Mouse (Mus musculus): Measurements from ENCODE around the gene Fam53b. TPM values are rescaled to one million over a fixed set of nuclear protein-coding genes. Genes with fewer than 3 reads are reported as not detected.

The Fam53b gene
- total and polyA plus RNA-seq, 3 experiments: 15.6 to 30.9 (median 22.1) TPM

DNA sequence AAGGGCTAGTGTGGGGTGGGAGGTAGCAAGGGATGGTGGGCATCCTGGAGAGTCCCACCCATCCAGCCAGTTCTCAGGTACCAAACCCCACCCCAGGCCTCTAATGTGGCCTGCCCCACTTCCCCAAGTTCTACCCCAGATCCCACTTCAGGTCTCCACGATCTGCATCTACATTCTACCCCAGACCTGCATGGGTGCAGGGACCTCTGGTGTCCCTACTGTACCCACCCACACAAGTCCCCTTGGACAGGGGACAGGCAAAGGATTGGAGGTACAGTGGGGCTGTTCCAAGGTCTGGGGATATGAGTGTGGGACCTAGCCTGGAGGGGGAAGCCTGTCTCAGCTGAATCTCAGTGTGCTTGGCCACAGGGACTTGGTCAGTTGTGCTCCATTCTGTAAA is 131.9 kb downstream of the Fam53b start:
- Histone ChIP-seq H3K4me1 (ENCODE audit: control insufficient read depth in 1 of 2, insufficient read depth in 2 of 2) (peaks cover 9 to 42% of the 10 kb centered on the region in 2 experiments), H3K9me3 (replicated peaks; ENCODE audit: low read length) (no peaks in the 10 kb centered on the region), H3K9ac (ENCODE audit: insufficient read depth, low read depth) (no peak overlapping the region), H3K27ac (ENCODE audit: insufficient read depth, low read depth) (no peak overlapping the region), H3K79me2 (replicated peaks; ENCODE audit: control insufficient read depth, extremely low read depth, insufficient read depth, poor library complexity, severe bottlenecking) (no peaks in the 10 kb centered on the region), H3K36me3 (replicated peaks in 1 of 2; ENCODE audit: control insufficient read depth in 1 of 2, insufficient read depth in 1 of 2, low read length in 1 of 2) (peaks cover 0 to 6% of the 10 kb centered on the region in 2 experiments), H3K4me2 (ENCODE audit: insufficient read depth, low read depth, poor library complexity, severe bottlenecking) (no peak overlapping the region), H3K27me3 (replicated peaks) (no peaks in the 10 kb centered on the region), H3K4me3 (replicated peaks in 1 of 3; ENCODE audit: low read depth in 2 of 3, low read length in 2 of 3, poor library complexity in 1 of 3) (no peak overlapping the region)
- no peak for TF ChIP-seq BHLHE40 (IDR thresholded peaks at IDR 0.05; ENCODE audit: low read depth, low read length)
- no peak for TF ChIP-seq RAD21 (IDR thresholded peaks at IDR 0.05; ENCODE audit: low read depth, low read length)
- TF ChIP-seq ZC3H11A (IDR thresholded peaks at IDR 0.05; ENCODE audit: low read depth, low read length): no peak
- no peak for TF ChIP-seq TBP (conservative IDR thresholded peaks at IDR 0.05; ENCODE audit: low read depth, low read length)
- no peak for TF ChIP-seq ZNF384 (IDR thresholded peaks at IDR 0.05; ENCODE audit: low read depth, low read length)
- TF ChIP-seq ZKSCAN1 (IDR thresholded peaks at IDR 0.05; ENCODE audit: borderline replicate concordance, low read depth, low read length): no peak
- TF ChIP-seq MAFK (IDR thresholded peaks at IDR 0.05; ENCODE audit: insufficient replicate concordance, low read length): no peak
- no peak for TF ChIP-seq ZMIZ1 (IDR thresholded peaks at IDR 0.05; ENCODE audit: low read depth, low read length)
- TF ChIP-seq MAZ (IDR thresholded peaks at IDR 0.05; ENCODE audit: low read depth, low read length): no peak
- no peak for TF ChIP-seq USF1 (IDR thresholded peaks at IDR 0.05; ENCODE audit: low read depth, low read length)
- TF ChIP-seq IRF4 (IDR thresholded peaks at IDR 0.05; ENCODE audit: low read depth, low read length): no peak
- no peak for DNase-seq (ENCODE audit: extremely low read depth)
- in situ Hi-C loops (cut with MboI; ENCODE audit: low pct_ligation_motif_present, low pct_unique_long_range_greater_than_20kb, low sequenced_read_pairs): no loop called here
- dilution Hi-C loops (cut with MboI; ENCODE audit: extremely low pct_ligation_motif_present, extremely low pct_unique_long_range_greater_than_20kb, low sequenced_read_pairs): no loop called here

DNA sequence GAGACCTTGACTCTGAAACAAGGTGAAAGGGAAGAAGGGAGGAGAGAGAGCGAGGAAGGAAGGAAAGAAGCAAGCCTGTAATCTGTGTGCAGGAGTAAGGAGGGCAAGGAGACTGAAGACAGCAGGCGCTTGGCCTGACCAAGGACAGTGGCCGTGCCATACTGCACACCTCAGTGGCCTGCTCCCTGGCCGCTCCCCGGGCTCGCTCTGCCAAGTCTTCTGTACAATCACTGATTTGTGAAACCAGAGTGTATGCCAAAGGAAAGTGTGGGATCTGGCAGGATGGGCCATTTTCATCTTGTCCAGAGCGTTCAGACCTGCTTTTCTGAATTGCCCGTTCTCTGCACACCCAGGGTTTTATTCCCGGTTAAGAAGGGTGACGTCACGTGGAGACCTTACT is 132.4 kb downstream of the Fam53b start:
- Histone ChIP-seq H3K36me3 (replicated peaks in 1 of 2; ENCODE audit: control insufficient read depth in 1 of 2, insufficient read depth in 1 of 2, low read length in 1 of 2) (peaks cover 0 to 6% of the 10 kb centered on the region in 2 experiments), H3K4me1 (ENCODE audit: control insufficient read depth in 1 of 2, insufficient read depth in 2 of 2) (peaks cover 6 to 37% of the 10 kb centered on the region in 2 experiments), H3K9me3 (replicated peaks; ENCODE audit: low read length) (no peaks in the 10 kb centered on the region), H3K9ac (ENCODE audit: insufficient read depth, low read depth) (no peak overlapping the region), H3K79me2 (replicated peaks; ENCODE audit: control insufficient read depth, extremely low read depth, insufficient read depth, poor library complexity, severe bottlenecking) (no peaks in the 10 kb centered on the region), H3K27me3 (replicated peaks) (no peaks in the 10 kb centered on the region), H3K4me3 (replicated peaks in 1 of 3; ENCODE audit: low read depth in 2 of 3, low read length in 2 of 3, poor library complexity in 1 of 3) (no peak overlapping the region), H3K4me2 (ENCODE audit: insufficient read depth, low read depth, poor library complexity, severe bottlenecking) (no peak overlapping the region), H3K27ac (ENCODE audit: insufficient read depth, low read depth) (no peak overlapping the region)
- TF ChIP-seq SMC3 (IDR thresholded peaks at IDR 0.05; ENCODE audit: low read depth, low read length): no peak
- TF ChIP-seq JUN (IDR thresholded peaks at IDR 0.05; ENCODE audit: insufficient read depth, low read depth, low read length): no peak
- TF ChIP-seq GABPA (IDR thresholded peaks at IDR 0.05; ENCODE audit: insufficient replicate concordance, low read depth, low read length): no peak
- TF ChIP-seq USF1 (IDR thresholded peaks at IDR 0.05; ENCODE audit: low read depth, low read length): no peak
- no peak for TF ChIP-seq TCF12 (IDR thresholded peaks at IDR 0.05; ENCODE audit: low read depth, low read length)
- no peak for DNase-seq (ENCODE audit: extremely low read depth)
- dilution Hi-C loops (cut with MboI; ENCODE audit: extremely low pct_ligation_motif_present, extremely low pct_unique_long_range_greater_than_20kb, low sequenced_read_pairs) (no loop called here), in situ Hi-C loops (cut with MboI; ENCODE audit: low pct_ligation_motif_present, low pct_unique_long_range_greater_than_20kb, low sequenced_read_pairs) (no loop called here)

Data from CH12.LX (cell line).